Mouse (Mus musculus): ENCODE data around the gene Faxc.

Faxc gene

DNA sequence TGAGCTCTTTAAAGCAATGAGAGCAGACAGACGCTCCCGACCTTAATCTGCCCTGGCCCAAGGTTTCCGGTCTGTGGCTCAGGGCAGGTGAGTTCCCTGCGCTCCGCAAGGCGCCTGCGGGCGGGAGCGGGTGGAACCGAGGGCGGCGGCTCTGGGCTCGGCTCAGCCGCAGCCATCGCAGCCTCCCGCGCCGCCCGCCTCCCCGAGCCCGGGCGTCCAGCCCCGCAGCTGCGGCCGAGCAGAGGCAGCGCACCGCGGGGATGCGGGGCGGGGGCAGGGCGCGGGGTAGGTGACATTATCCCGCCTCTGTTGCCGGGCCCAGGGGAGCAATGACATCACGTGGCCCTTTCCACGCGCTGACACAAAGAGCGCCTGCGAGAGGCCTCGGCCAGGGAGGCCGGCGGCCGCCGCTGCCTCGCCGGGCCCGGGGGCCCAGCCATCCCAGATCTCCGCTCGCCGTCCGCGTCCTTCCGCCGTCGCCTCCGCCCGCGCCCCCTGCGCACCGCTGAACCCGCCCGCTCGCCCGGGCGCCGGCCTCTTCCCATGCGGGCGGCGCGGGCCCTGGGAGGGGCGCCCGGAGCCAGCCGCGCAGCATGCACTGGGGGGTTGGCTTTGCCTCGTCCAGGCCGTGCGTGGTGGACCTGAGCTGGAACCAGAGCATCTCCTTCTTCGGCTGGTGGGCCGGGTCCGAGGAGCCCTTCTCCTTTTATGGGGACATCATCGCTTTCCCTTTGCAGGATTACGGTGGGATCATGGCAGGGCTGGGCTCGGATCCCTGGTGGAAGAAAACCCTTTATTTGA lies at the start of gene Faxc:
TSS of gene Faxc (plus strand) at position 359 of the 801 bp plus-strand sequence.
- no peak for TF ChIP-seq GATA4 (IDR thresholded peaks at IDR 0.05; ENCODE audit: insufficient replicate concordance, low read length)

DNA sequence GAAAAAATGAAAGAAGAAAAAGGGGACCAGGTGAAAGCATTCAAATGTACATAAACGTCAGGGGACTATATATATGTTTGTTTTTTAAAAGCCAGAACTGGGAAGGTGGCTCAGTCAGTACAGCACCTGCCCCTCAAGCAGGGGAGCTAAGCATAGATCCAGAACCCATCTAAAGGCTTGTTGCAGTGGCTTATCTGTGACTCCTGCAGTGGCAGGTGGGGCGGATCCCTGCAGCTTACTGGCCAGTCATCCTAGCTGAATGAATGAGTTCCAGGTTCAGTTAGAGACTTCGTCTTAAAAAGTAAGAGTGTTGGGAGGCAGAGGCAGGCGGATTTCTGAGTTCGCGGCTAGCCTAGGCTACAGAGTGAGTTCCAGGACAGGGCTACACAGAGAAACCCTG lies 48.3 kb upstream of the Faxc start:
- no peak for TF ChIP-seq GATA4 (IDR thresholded peaks at IDR 0.05; ENCODE audit: insufficient replicate concordance, low read length)

DNA sequence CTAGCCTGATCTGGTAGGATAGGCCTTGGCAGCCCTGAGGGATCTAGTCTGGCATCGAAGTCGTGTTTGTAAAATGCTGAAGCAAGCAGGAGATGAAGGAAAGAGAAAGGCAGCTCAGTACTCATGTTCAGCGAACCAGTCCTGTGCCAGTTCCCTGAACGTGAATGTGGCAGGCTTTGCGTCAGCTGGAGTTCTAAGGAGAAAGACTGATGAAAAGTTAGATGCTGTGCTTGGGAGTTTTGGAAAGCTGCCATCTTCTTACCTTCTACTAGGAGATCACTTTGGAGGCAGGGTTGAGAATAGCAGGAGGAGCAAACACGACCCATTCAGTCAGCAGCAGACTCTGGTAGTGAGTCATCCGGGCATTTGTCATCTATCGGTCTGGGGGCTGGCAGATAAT lies 45.3 kb upstream of the Faxc start:
- TF ChIP-seq GATA4 (IDR thresholded peaks at IDR 0.05; ENCODE audit: insufficient replicate concordance, low read length): no peak

DNA sequence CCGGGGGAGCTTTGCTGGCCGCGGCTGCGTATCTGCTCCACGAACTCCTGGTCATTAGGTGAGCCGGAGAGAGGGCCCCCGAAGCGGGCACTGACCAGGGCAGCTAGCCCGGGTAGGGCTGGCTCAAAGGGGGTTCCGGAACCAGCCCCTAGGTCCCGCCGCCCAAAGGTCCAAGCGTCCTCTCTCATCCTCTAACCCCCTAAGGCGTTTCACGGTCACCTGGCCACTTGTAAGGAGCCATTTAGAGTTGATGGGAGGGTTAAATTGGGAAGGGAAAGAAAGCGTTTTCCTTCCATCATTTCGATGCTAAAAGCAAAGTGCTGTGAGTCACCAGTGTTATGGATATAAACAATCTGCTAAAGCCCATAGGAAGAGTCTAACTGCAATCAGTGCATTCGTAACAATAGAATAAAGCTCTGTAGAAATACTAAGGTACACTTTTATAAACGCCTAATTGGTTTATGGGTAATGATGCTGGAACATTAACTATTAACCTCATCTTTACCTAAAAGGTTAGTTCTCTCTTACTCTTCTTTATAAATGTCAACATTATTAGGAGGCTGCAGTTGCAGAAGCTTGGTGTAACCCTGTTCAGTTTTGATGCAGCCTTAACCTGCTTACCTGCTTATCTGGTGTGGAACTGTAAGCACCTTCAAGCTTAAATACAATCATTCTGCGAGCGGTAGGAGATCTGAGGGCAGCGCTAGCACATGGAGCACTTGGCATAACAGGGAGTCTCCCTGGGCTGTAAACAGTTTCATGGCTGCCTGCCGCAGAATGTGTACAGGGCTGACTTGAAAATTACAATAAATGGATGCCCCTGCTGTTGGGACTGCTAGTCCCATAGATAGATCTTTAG lies 872 bp downstream of the Faxc start:
- TF ChIP-seq GATA4 (IDR thresholded peaks at IDR 0.05; ENCODE audit: insufficient replicate concordance, low read length): no peak

DNA sequence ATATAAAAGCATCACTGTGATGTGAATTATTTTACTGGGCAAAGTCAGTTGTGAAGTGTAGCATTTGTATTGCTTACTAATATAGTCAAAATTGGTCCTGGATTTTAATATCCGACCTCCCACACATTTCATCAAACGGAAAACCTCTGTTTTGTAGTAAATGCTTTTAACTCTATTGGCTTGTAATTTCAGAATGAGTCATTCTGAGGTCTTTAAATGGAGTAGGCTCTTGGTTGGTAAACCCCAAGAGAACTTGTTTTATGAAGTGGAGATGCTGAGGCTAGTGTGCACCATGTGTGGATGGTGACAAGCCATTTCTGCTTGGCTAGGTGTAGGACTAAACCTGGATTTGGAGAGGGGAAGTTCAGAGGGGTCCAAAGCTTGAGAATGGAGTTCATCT lies 4.2 kb downstream of the Faxc start:
- TF ChIP-seq GATA4 (IDR thresholded peaks at IDR 0.05; ENCODE audit: insufficient replicate concordance, low read length): no peak

DNA sequence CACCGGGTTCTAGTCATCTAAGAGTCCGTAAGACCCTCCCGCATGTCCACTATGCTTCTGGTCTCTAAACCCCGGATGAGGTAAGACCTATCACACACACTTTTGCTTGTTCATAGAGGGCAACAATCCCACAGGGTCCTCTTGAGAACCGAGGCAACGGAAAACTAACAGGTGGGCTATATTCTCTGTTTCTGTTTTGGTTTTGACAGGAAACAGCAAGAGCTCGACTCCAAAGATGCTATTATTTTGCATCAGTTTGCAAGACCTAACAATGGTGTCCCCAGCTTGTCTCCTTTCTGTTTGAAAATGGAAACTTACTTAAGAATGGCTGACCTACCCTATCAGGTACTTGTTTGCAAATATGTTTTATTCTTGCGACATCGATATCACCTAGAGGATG lies 5.3 kb downstream of the Faxc start:
- TF ChIP-seq GATA4 (IDR thresholded peaks at IDR 0.05; ENCODE audit: insufficient replicate concordance, low read length): no peak

DNA sequence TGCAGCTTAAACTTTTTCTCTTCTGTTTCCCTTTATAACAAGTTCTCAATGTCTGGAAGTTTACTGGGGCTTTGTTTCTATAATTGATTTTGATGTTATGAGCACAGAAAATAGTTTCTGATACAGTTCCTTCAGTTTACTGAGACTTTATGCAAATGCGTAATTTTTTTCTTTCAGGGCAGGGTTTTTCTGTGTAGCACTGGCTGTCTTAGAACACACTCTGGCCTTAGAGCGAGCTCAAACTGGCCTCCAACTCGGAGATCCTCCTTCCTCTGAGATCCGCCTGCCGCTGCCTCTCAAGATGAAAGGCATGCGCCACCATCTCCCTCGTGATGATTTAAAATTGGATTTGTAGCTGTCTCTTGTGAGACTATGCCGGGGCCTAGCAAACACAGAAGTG lies 6.8 kb downstream of the Faxc start:
- TF ChIP-seq GATA4 (IDR thresholded peaks at IDR 0.05; ENCODE audit: insufficient replicate concordance, low read length): no peak

DNA sequence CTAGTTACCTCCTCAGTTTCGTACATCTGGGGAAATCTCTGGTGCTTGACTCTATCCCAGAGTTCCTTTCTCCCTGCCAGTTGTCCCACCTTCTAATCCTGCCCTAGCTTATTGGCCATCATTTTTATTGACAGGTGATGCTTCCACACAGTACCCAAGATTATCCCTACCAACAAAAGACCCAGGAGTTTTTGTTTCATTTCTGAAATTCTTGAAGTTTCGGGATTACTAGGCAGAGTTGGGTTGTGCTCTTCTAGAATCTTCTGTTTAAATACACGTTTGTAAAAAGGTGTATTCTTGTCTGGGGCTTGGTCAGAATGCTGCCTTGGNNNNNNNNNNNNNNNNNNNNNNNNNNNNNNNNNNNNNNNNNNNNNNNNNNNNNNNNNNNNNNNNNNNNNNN lies 13.5 kb downstream of the Faxc start:
- no peak for TF ChIP-seq GATA4 (IDR thresholded peaks at IDR 0.05; ENCODE audit: insufficient replicate concordance, low read length)

DNA sequence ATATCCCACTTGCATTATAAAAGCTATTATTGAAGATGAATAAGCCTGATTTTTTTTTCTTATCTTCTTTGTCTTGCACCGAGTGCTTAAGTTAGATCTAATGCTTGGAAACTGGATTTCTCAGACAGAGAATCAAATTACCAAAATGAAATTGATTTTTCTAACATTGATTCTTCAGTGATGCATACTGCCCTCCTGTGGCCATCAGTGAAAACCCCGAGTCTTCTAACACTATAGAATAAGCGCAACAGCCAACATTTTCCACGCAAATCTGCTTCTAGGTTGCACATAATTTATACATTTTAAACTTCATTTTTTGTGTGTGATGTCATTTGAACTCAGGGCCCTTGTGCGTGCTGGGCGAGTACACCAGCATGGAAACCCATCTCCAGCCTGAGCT lies 20.3 kb downstream of the Faxc start:
- no peak for TF ChIP-seq GATA4 (IDR thresholded peaks at IDR 0.05; ENCODE audit: insufficient replicate concordance, low read length)

DNA sequence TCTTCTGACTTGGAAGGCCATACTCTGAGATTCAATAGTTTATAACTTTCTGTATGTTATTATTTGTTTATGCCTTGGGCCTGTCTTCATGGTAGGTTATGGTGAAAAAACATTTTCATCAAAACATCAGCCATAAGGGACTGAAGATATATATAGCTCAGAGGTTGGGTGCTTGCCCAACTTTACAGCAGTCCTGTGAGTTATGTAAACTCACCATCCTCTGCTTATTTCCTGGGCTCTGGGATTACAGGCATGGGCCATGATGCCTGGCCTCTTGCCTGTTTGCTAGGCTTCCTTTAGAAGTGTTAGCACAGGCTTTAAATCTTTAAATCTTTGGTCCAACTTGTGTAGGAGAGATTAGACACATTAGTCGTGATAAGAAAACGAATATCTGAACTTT lies 21.1 kb downstream of the Faxc start:
- no peak for TF ChIP-seq GATA4 (IDR thresholded peaks at IDR 0.05; ENCODE audit: insufficient replicate concordance, low read length)

DNA sequence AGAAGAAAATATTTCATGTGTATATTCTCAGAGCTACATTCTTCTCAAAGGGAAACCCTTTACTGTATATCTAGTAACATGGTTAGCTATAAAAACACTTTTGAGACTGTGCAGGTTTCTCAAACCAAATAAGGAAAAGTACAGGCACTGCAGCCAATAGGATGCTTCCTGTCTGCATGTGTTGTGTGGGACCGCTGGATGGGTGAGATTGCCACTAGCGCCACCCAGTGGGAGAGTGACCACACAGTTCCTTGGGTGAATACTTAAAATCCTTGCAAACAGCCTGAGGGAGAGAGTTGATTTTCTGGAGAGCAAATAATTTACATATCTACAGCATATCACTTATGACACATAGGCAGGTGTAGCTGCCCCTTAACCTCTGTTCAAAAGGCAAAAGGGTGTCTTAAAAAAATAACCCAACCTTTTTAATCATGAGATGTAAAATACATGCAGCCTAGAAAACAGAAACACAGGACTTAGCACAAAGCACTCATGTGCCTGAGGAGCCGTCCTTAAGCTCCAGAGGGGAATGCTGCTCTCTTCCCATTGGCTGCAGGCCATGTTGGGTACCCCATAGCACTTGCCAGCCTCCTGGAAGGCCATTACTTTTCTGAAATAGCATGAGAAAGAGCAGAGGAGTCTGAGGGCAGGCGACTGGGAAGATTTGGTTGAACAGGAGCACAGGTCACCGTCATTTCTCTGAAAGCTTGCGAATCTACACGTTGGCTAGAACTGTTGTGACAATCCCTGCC lies 26.6 kb downstream of the Faxc start:
- no peak for TF ChIP-seq GATA4 (IDR thresholded peaks at IDR 0.05; ENCODE audit: insufficient replicate concordance, low read length)

DNA sequence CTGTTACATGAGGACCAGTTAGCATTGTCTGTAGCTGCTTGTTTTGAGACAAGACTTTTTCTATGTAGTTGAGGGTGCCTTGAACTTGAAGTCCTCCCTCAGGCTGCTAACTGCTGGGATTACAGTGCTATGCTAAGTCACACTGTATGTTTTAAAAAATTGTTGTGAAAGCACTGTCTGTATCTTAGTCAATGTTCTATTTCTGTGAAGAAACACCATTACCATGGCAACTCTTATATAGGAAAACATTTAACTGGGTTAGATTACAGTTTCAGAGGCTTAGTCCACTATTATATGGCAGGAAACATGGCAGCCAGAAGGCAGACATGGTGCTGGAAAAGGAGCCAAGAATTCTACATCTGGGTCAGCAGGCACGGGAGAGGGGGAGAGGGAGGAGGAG lies 40.8 kb downstream of the Faxc start:
- TF ChIP-seq GATA4 (IDR thresholded peaks at IDR 0.05; ENCODE audit: insufficient replicate concordance, low read length): no peak

DNA sequence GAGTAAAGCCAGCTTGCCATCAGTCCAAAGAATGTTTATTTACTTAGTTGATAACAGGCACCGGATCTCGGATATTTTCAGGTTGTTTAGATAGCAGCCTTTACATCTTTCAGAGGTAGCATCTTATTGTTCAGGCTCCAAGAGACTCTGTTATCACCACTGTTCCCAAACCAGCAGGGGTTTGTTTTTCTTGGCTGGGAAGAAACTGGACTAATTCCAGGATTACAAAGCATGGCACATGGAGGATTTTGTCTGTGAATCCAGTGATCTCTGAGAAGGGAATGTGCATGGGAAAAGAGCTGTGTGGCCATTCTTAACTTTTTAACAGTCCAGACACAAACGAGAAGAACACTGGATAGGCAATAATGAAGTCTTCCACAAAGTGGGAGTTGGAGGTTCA lies 43.0 kb downstream of the Faxc start:
- no peak for TF ChIP-seq GATA4 (IDR thresholded peaks at IDR 0.05; ENCODE audit: insufficient replicate concordance, low read length)

DNA sequence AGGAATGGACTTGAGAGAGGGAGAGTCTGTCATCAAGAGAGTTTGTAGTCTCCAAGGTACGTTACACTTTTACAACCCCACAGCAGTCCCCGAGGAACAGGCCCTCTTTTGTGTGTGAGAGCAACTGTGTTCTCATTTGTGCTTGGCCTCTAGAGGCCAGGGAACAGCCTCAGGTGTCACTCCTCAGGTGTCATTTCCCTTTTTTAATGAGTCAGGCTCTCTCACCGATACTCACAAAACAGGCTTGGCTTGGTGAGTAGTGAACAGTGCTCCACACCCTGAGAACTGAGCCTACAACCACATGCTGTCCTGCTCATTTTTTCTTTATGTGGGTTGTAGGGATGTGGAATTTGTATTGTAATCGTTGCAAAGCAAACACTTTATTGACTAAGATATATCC lies 49.3 kb downstream of the Faxc start:
- no peak for TF ChIP-seq GATA4 (IDR thresholded peaks at IDR 0.05; ENCODE audit: insufficient replicate concordance, low read length)

DNA sequence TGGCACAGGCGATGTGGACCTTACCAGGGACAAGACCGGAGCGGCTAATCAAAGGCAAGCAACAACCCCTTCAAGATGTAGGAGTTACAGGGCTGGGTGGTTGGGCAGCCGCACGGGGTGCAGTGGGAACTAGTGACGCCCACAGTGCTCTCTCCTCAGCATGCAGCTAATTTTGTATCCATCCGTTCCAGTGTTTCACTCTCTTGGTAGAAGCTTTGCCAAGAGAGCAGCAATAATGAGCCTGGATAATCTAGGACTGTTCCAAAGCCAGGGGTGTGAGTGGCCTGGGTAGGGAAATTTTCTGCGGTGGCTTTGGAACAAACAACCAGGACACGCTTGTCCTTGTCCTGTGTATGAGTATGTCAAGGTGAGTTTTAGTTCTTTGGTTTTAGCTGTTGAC lies 51.3 kb downstream of the Faxc start:
- no peak for TF ChIP-seq GATA4 (IDR thresholded peaks at IDR 0.05; ENCODE audit: insufficient replicate concordance, low read length)

DNA sequence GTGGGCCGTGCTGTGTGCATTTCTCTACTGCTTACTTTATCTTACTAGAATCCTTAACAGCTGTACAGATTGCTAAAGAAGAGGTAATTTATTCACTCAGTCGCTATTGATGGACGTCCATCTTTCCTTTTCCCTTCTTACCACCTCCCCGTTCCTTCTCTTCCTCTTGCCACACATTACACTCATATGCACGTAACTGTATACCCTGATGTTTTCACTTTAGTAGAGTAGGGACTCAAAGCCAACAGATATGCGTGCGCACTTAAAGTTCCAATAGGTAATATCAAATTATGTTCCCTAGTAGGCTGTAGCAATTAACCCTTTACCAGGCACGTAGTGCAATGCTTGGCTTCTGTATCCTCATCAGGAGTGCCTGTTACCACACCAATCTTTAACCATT lies 55.7 kb downstream of the Faxc start:
- TF ChIP-seq GATA4 (IDR thresholded peaks at IDR 0.05; ENCODE audit: insufficient replicate concordance, low read length): no peak
